Mouse (Mus musculus): ENCODE results near the gene Ociad2. TPM values are rescaled to one million over a fixed set of nuclear protein-coding genes. Genes with fewer than 3 reads are reported as not detected.
A peak's percentile ranks its signal among the peaks of the same experiment; 100 is the strongest.

The Ociad2 gene
- 21.5 and 22.6 TPM in 2 replicates for polyA plus RNA-seq (2015; fragmentation: Nextera tagmentation; extraction: Ambion mirVana)

GRCm38 (mm10) chr5:73340723-73341235, at the start of gene Ociad2:
Gene Ociad2, minus strand, starts transcription at chr5:73341028.
- 73% methylated on average over 8 of the region's 8 CpGs for WGBS
- ATAC-seq: no peak
- Histone ChIP-seq H3K4me3 (replicated peaks; ENCODE audit: low read length) (no peak within 1 kb of the TSS), H3K9ac (replicated peaks; ENCODE audit: low read depth, low read length) (no peak within 1 kb of the TSS), H3K27ac (ENCODE audit: low read length) (no peak within 1 kb of the TSS), H3K27me3 (replicated peaks; ENCODE audit: control insufficient read depth, insufficient read depth, low read length) (no peaks in the 10 kb centered on the region), H3K9me3 (ENCODE audit: control insufficient read depth, low read length) (no peaks in the 10 kb centered on the region), H3K4me1 (replicated peaks; ENCODE audit: control insufficient read depth, insufficient read depth, low read length) (peaks cover 6% of the 10 kb centered on the region), H3K36me3 (ENCODE audit: control insufficient read depth, insufficient read depth) (no peaks in the 10 kb centered on the region), H3K4me2 (ENCODE audit: low read length) (no peak within 1 kb of the TSS)

GRCm38 (mm10) chr5:73383647-73383970, 42.8 kb upstream of the Ociad2 start:
- H3K27ac ChIP-seq (ENCODE audit: low read length): no peak overlapping the region
- no peak overlapping the region for H3K4me3 ChIP-seq (replicated peaks; ENCODE audit: low read length)
- H3K4me1 ChIP-seq (replicated peaks; ENCODE audit: control insufficient read depth, insufficient read depth, low read length): no peaks in the 10 kb centered on the region
- ATAC-seq: no peak
- no peak overlapping the region for H3K9ac ChIP-seq (replicated peaks; ENCODE audit: low read depth, low read length)
- H3K9me3 ChIP-seq (ENCODE audit: control insufficient read depth, low read length): no peaks in the 10 kb centered on the region
- H3K27me3 ChIP-seq (replicated peaks; ENCODE audit: control insufficient read depth, insufficient read depth, low read length): no peaks in the 10 kb centered on the region
- no peak overlapping the region for H3K4me2 ChIP-seq (ENCODE audit: low read length)
- H3K36me3 ChIP-seq (ENCODE audit: control insufficient read depth, insufficient read depth): no peaks in the 10 kb centered on the region
- 49% methylated on average over 4 of the region's 4 CpGs for WGBS

GRCm38 (mm10) chr5:73382737-73383646, 42.2 kb upstream of the Ociad2 start:
- H3K9ac ChIP-seq (replicated peaks; ENCODE audit: low read depth, low read length): no peak overlapping the region
- WGBS: 27% methylated on average over 3 of the region's 3 CpGs

GRCm38 (mm10) chr5:73381976-73382540, 41.2 kb upstream of the Ociad2 start:
- no peak overlapping the region for H3K4me3 ChIP-seq (replicated peaks; ENCODE audit: low read length)
- H3K27ac ChIP-seq (ENCODE audit: low read length): no peak overlapping the region
- no peak overlapping the region for H3K9ac ChIP-seq (replicated peaks; ENCODE audit: low read depth, low read length)
- no peaks in the 10 kb centered on the region for H3K4me1 ChIP-seq (replicated peaks; ENCODE audit: control insufficient read depth, insufficient read depth, low read length)
- H3K9me3 ChIP-seq (ENCODE audit: control insufficient read depth, low read length): no peaks in the 10 kb centered on the region
- no peaks in the 10 kb centered on the region for H3K36me3 ChIP-seq (ENCODE audit: control insufficient read depth, insufficient read depth)
- no peak overlapping the region for H3K4me2 ChIP-seq (ENCODE audit: low read length)
- 0 out of 2 replicates have a peak, but pooled peaks have one; percentile 23 for ATAC-seq
- WGBS: 86% methylated on average over 9 of the region's 9 CpGs
- no peaks in the 10 kb centered on the region for H3K27me3 ChIP-seq (replicated peaks; ENCODE audit: control insufficient read depth, insufficient read depth, low read length)

More at GRCm38 (mm10) chr5:73382737-73383646, 42.2 kb upstream of the Ociad2 start:
- Histone ChIP-seq H3K36me3 (ENCODE audit: control insufficient read depth, insufficient read depth) (no peaks in the 10 kb centered on the region), H3K27me3 (replicated peaks; ENCODE audit: control insufficient read depth, insufficient read depth, low read length) (no peaks in the 10 kb centered on the region), H3K9me3 (ENCODE audit: control insufficient read depth, low read length) (no peaks in the 10 kb centered on the region), H3K27ac (ENCODE audit: low read length) (no peak overlapping the region), H3K4me1 (replicated peaks; ENCODE audit: control insufficient read depth, insufficient read depth, low read length) (no peaks in the 10 kb centered on the region), H3K4me3 (replicated peaks; ENCODE audit: low read length) (no peak overlapping the region), H3K4me2 (ENCODE audit: low read length) (no peak overlapping the region)
- peak; percentile 51 for ATAC-seq

GRCm38 (mm10) chr5:73381510-73381909, 40.7 kb upstream of the Ociad2 start:
- Histone ChIP-seq H3K4me2 (ENCODE audit: low read length) (no peak overlapping the region), H3K9me3 (ENCODE audit: control insufficient read depth, low read length) (no peaks in the 10 kb centered on the region), H3K4me3 (replicated peaks; ENCODE audit: low read length) (no peak overlapping the region), H3K27me3 (replicated peaks; ENCODE audit: control insufficient read depth, insufficient read depth, low read length) (no peaks in the 10 kb centered on the region), H3K36me3 (ENCODE audit: control insufficient read depth, insufficient read depth) (no peaks in the 10 kb centered on the region), H3K9ac (replicated peaks; ENCODE audit: low read depth, low read length) (no peak overlapping the region), H3K27ac (ENCODE audit: low read length) (no peak overlapping the region), H3K4me1 (replicated peaks; ENCODE audit: control insufficient read depth, insufficient read depth, low read length) (no peaks in the 10 kb centered on the region)
- WGBS: 77% methylated on average over 7 of the region's 7 CpGs
- no peak for ATAC-seq

- H3K4me3 ChIP-seq (replicated peaks; ENCODE audit: low read length): no peak overlapping the region
- no peaks in the 10 kb centered on the region for H3K9me3 ChIP-seq (ENCODE audit: control insufficient read depth, low read length)
- H3K9ac ChIP-seq (replicated peaks; ENCODE audit: low read depth, low read length): no peak overlapping the region
- H3K27me3 ChIP-seq (replicated peaks; ENCODE audit: control insufficient read depth, insufficient read depth, low read length): no peaks in the 10 kb centered on the region
- no peak overlapping the region for H3K27ac ChIP-seq (ENCODE audit: low read length)
- WGBS: 56% methylated on average over 8 of the region's 8 CpGs
- no peak overlapping the region for H3K4me2 ChIP-seq (ENCODE audit: low read length)
- H3K36me3 ChIP-seq (ENCODE audit: control insufficient read depth, insufficient read depth): no peaks in the 10 kb centered on the region
- no peaks in the 10 kb centered on the region for H3K4me1 ChIP-seq (replicated peaks; ENCODE audit: control insufficient read depth, insufficient read depth, low read length)
- ATAC-seq: 0 out of 2 replicates have a peak, but pooled peaks have one; percentile 10
Observed at GRCm38 (mm10) chr5:73380829-73381228, 40.0 kb upstream of the Ociad2 start.

GRCm38 (mm10) chr5:73379908-73380307, 39.1 kb upstream of the Ociad2 start:
- WGBS: 30% methylated on average over 3 of the region's 3 CpGs

GRCm38 (mm10) chr5:73376491-73376890, 35.7 kb upstream of the Ociad2 start:
- 86% methylated on average over 7 of the region's 7 CpGs for WGBS
- H3K36me3 ChIP-seq (ENCODE audit: control insufficient read depth, insufficient read depth): no peaks in the 10 kb centered on the region
- H3K9ac ChIP-seq (replicated peaks; ENCODE audit: low read depth, low read length): no peak overlapping the region
- H3K27me3 ChIP-seq (replicated peaks; ENCODE audit: control insufficient read depth, insufficient read depth, low read length): no peaks in the 10 kb centered on the region
- no peak overlapping the region for H3K4me2 ChIP-seq (ENCODE audit: low read length)
- H3K4me1 ChIP-seq (replicated peaks; ENCODE audit: control insufficient read depth, insufficient read depth, low read length): no peaks in the 10 kb centered on the region
- no peak overlapping the region for H3K4me3 ChIP-seq (replicated peaks; ENCODE audit: low read length)
- H3K27ac ChIP-seq (ENCODE audit: low read length): no peak overlapping the region
- no peaks in the 10 kb centered on the region for H3K9me3 ChIP-seq (ENCODE audit: control insufficient read depth, low read length)
- no peak for ATAC-seq

More at GRCm38 (mm10) chr5:73379908-73380307, 39.1 kb upstream of the Ociad2 start:
- no peaks in the 10 kb centered on the region for H3K36me3 ChIP-seq (ENCODE audit: control insufficient read depth, insufficient read depth)
- H3K4me2 ChIP-seq (ENCODE audit: low read length): no peak overlapping the region
- no peaks in the 10 kb centered on the region for H3K27me3 ChIP-seq (replicated peaks; ENCODE audit: control insufficient read depth, insufficient read depth, low read length)
- peak; percentile 87 for ATAC-seq
- no peaks in the 10 kb centered on the region for H3K9me3 ChIP-seq (ENCODE audit: control insufficient read depth, low read length)
- no peak overlapping the region for H3K27ac ChIP-seq (ENCODE audit: low read length)
- H3K9ac ChIP-seq (replicated peaks; ENCODE audit: low read depth, low read length): no peak overlapping the region
- no peaks in the 10 kb centered on the region for H3K4me1 ChIP-seq (replicated peaks; ENCODE audit: control insufficient read depth, insufficient read depth, low read length)
- no peak overlapping the region for H3K4me3 ChIP-seq (replicated peaks; ENCODE audit: low read length)

- H3K36me3 ChIP-seq (ENCODE audit: control insufficient read depth, insufficient read depth): no peaks in the 10 kb centered on the region
- H3K27me3 ChIP-seq (replicated peaks; ENCODE audit: control insufficient read depth, insufficient read depth, low read length): no peaks in the 10 kb centered on the region
- H3K27ac ChIP-seq (ENCODE audit: low read length): no peak overlapping the region
- H3K4me3 ChIP-seq (replicated peaks; ENCODE audit: low read length): no peak overlapping the region
- H3K9me3 ChIP-seq (ENCODE audit: control insufficient read depth, low read length): no peaks in the 10 kb centered on the region
- no peak overlapping the region for H3K9ac ChIP-seq (replicated peaks; ENCODE audit: low read depth, low read length)
- no peak overlapping the region for H3K4me2 ChIP-seq (ENCODE audit: low read length)
- H3K4me1 ChIP-seq (replicated peaks; ENCODE audit: control insufficient read depth, insufficient read depth, low read length): no peaks in the 10 kb centered on the region
- WGBS: 43% methylated on average over 9 of the region's 9 CpGs
- ATAC-seq: no peak
Observed at GRCm38 (mm10) chr5:73376041-73376440, 35.2 kb upstream of the Ociad2 start.

All from forebrain, embryonic 16.5 days (tissue).